Mouse (Mus musculus): ENCODE data around the gene Mfsd7a. TPM values are rescaled to one million over a fixed set of nuclear protein-coding genes. Genes with fewer than 3 reads are reported as not detected.

Mfsd7a gene
- polyA plus RNA-seq, 1 experiment = 3.8 TPM

DNA sequence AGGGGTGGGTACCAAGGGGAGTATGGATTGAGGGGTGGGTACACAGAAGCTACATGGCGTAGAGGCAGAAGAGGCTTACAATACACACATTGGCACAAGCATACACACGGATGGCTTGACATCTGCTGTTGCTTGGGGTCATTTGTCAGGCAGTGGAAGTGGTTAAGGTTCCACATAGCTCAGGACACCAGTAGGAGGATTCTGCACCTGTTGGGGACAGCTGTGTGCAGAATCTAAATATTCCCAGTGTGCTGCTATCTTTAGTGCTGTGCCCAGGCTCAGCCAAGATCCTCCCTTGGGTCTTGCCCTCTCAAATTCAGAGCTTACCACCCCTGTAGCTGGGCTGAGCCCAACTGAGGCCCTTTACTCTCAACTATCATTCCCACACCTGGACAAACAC is 12.6 kb downstream of the Mfsd7a start:
- no peak for TF ChIP-seq POLR2A (IDR thresholded peaks at IDR 0.05; ENCODE audit: control insufficient read depth, extremely low read depth, insufficient read depth, low read length, poor library complexity)
- TF ChIP-seq CTCF (IDR thresholded peaks at IDR 0.05; ENCODE audit: borderline replicate concordance, control insufficient read depth, extremely low read depth, insufficient read depth, low read length, poor library complexity) = no peak
- Histone ChIP-seq H3K36me3 (ENCODE audit: control insufficient read depth, insufficient read depth, low read length) (0 out of 2 replicates have a peak, but pooled peaks cover 8% of the 10 kb centered on the region), H3K27me3 (ENCODE audit: control insufficient read depth, insufficient read depth, low read length) (no peaks in the 10 kb centered on the region), H3K4me1 (replicated peaks; ENCODE audit: control insufficient read depth, insufficient read depth, low read length) (peaks cover 13% of the 10 kb centered on the region), H3K4me3 (ENCODE audit: control insufficient read depth, insufficient read depth, low read length) (no peak overlapping the region), H3K27ac (ENCODE audit: control insufficient read depth, insufficient read depth, low read length) (no peak overlapping the region)
- 75% methylated on average over 2 of the region's 2 CpGs for WGBS
- no peak for DNase-seq

DNA sequence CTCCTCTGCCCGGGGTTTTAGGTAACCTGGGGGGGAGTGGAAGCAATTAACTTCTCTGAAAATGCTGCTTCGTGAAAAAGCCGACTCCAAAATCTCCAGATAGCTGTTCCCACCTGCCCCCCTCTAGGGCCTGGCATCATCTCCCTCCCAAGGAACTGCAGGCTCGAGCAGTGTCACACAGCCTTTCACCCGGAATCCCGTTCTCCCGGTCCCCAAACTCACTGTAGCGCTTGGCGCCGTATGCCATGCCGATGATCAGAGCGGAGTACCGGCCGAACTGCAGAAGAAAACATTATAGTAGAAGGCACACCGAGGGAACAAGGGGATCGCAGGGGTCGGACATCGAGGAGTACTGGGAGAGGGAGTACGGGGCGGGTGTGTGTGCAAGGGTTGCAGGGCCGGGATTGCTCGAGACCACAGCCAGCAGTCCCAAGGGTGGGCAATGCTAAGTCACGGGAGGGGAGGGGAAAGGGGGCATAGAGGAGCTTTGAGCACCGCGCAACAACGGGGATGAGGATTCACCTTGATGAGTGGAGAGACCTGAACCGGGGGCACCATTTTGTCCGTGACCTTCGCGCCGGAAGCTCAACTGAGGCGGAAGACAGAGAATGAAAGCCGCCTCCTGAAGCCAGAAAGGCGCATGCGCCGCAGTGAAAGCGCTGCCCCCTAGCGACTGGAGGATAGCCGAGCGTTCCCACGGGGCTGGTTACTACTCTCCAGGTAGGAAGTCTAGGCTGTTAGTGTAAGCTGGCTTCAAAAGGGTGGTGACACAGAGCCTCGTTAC is 14.7 kb downstream of the Mfsd7a start, which contains the start of gene Atp5k:
Gene Atp5k (minus strand): TSS at position 645 of the 784 bp plus-strand sequence.
- peaks cover 13% of the 10 kb centered on the region for H3K4me1 ChIP-seq (replicated peaks; ENCODE audit: control insufficient read depth, insufficient read depth, low read length)
- H3K27me3 ChIP-seq (ENCODE audit: control insufficient read depth, insufficient read depth, low read length) = no peaks in the 10 kb centered on the region
- peak within 1 kb of the TSS; percentile 97 for H3K4me3 ChIP-seq (ENCODE audit: control insufficient read depth, insufficient read depth, low read length)
- TF ChIP-seq POLR2A (IDR thresholded peaks at IDR 0.05; ENCODE audit: control insufficient read depth, extremely low read depth, insufficient read depth, low read length, poor library complexity) (peak; percentile 57), CTCF (IDR thresholded peaks at IDR 0.05; ENCODE audit: borderline replicate concordance, control insufficient read depth, extremely low read depth, insufficient read depth, low read length, poor library complexity) (peak; percentile 85)
- no peak within 1 kb of the TSS for H3K27ac ChIP-seq (ENCODE audit: control insufficient read depth, insufficient read depth, low read length)
- DNase-seq = peak; percentile 95
- peaks cover 19% of the 10 kb centered on the region; the same call in 1 of the 2 replicates for H3K36me3 ChIP-seq (ENCODE audit: control insufficient read depth, insufficient read depth, low read length)
- under 1% methylated on average over 42 of the region's 42 CpGs for WGBS

DNA sequence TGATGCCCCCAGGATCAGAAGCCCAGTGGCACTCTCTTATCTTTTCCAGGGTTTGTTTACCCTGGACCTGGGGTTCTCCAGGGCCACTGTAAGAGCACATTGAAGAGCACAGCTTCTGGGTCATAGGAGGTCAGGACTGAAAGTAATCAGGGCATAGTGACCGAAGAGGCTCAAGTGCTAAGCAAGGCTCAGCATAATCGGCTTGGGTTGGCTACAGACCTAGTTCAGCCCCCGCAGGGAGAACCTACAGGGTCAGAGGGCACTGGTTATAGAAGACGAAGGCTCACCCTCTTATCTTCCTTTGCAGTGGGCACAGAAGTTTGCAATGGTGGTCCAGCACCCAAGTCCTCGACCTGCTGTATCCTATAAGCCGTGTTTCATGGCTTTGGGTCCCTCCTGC is 17.5 kb downstream of the Mfsd7a start:
- Histone ChIP-seq H3K36me3 (ENCODE audit: control insufficient read depth, insufficient read depth, low read length) (peaks cover 19% of the 10 kb centered on the region; the same call in 1 of the 2 replicates), H3K4me3 (ENCODE audit: control insufficient read depth, insufficient read depth, low read length) (no peak overlapping the region), H3K27me3 (ENCODE audit: control insufficient read depth, insufficient read depth, low read length) (no peaks in the 10 kb centered on the region), H3K27ac (ENCODE audit: control insufficient read depth, insufficient read depth, low read length) (no peak overlapping the region), H3K4me1 (replicated peaks; ENCODE audit: control insufficient read depth, insufficient read depth, low read length) (peaks cover 13% of the 10 kb centered on the region)
- no peak for TF ChIP-seq CTCF (IDR thresholded peaks at IDR 0.05; ENCODE audit: borderline replicate concordance, control insufficient read depth, extremely low read depth, insufficient read depth, low read length, poor library complexity)
- TF ChIP-seq POLR2A (IDR thresholded peaks at IDR 0.05; ENCODE audit: control insufficient read depth, extremely low read depth, insufficient read depth, low read length, poor library complexity) = no peak
- 99% methylated on average over 6 of the region's 6 CpGs for WGBS
- DNase-seq = no peak

DNA sequence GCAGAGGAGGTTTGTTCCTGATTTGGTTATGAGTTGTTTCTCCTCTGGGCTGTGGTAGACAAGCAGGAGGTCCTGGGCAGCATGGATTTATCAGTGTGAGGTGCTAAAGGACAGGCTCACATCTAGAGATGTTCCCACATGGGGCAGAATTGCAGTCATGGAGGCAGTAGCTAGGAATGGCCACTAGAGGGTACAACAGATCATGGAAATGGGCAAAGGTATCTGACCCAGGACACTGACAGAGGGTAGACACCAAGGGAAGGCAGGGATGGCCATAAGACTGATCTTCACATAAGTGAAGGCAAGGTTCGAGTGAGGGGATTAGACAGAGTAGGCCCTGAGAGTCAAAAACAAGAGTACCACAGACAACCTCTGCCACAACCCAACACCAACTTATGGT is 21.5 kb downstream of the Mfsd7a start:
- H3K4me1 ChIP-seq (replicated peaks; ENCODE audit: control insufficient read depth, insufficient read depth, low read length) = no peaks in the 10 kb centered on the region
- H3K4me3 ChIP-seq (ENCODE audit: control insufficient read depth, insufficient read depth, low read length) = no peak overlapping the region
- peaks cover 15% of the 10 kb centered on the region; the same call in 1 of the 2 replicates for H3K36me3 ChIP-seq (ENCODE audit: control insufficient read depth, insufficient read depth, low read length)
- H3K27me3 ChIP-seq (ENCODE audit: control insufficient read depth, insufficient read depth, low read length) = no peaks in the 10 kb centered on the region
- no peak overlapping the region for H3K27ac ChIP-seq (ENCODE audit: control insufficient read depth, insufficient read depth, low read length)
- TF ChIP-seq CTCF (IDR thresholded peaks at IDR 0.05; ENCODE audit: borderline replicate concordance, control insufficient read depth, extremely low read depth, insufficient read depth, low read length, poor library complexity) = no peak
- TF ChIP-seq POLR2A (IDR thresholded peaks at IDR 0.05; ENCODE audit: control insufficient read depth, extremely low read depth, insufficient read depth, low read length, poor library complexity) = no peak
- WGBS = 72% methylated on average over 1 of the region's 1 CpGs
- peak; percentile 54 for DNase-seq

DNA sequence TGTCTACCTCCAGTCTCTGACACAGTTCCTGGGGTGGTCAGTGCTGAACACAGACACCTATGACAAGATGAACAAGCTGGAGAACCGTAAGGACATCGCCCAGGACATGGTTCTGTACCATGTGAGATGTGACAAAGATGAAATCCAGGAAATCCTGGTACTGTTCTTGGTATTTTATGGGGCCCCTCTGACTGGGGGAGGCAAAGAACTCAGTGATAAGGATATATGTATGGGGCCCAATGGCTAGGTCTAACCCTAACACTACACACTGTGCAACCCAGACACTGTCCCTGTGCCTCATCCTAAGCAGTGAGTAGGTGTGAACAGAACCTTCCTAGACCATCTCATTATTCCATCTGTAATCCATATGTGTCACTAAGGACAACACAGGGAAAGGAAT is 25.3 kb downstream of the Mfsd7a start:
- DNase-seq = no peak
- WGBS = 95% methylated on average over 2 of the region's 2 CpGs
- H3K27ac ChIP-seq (ENCODE audit: control insufficient read depth, insufficient read depth, low read length) = no peak overlapping the region
- no peaks in the 10 kb centered on the region for H3K4me1 ChIP-seq (replicated peaks; ENCODE audit: control insufficient read depth, insufficient read depth, low read length)
- H3K4me3 ChIP-seq (ENCODE audit: control insufficient read depth, insufficient read depth, low read length) = no peak overlapping the region
- no peaks in the 10 kb centered on the region for H3K36me3 ChIP-seq (ENCODE audit: control insufficient read depth, insufficient read depth, low read length)
- TF ChIP-seq CTCF (IDR thresholded peaks at IDR 0.05; ENCODE audit: borderline replicate concordance, control insufficient read depth, extremely low read depth, insufficient read depth, low read length, poor library complexity) = no peak
- no peak for TF ChIP-seq POLR2A (IDR thresholded peaks at IDR 0.05; ENCODE audit: control insufficient read depth, extremely low read depth, insufficient read depth, low read length, poor library complexity)
- no peaks in the 10 kb centered on the region for H3K27me3 ChIP-seq (ENCODE audit: control insufficient read depth, insufficient read depth, low read length)

DNA sequence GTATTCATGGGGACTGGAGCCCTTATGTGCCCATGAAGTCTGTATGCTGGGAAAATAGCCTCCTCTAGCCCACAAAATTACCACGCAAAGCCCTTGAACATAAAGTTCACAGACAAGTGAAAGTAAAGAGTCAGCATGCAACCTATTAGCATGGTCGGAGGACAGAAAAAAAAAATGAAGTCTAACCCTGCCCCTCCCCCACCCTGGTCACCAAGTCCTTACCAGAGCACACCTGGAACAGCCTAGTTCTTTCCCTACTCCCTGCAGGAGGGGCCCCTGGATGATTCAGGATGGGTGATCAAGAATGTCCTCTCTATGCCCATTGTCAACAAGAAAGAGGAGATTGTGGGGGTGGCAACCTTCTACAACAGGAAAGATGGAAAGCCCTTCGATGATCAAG is 25.9 kb downstream of the Mfsd7a start:
- no peak overlapping the region for H3K4me3 ChIP-seq (ENCODE audit: control insufficient read depth, insufficient read depth, low read length)
- DNase-seq = no peak
- H3K36me3 ChIP-seq (ENCODE audit: control insufficient read depth, insufficient read depth, low read length) = no peaks in the 10 kb centered on the region
- 69% methylated on average over 3 of the region's 3 CpGs for WGBS
- no peaks in the 10 kb centered on the region for H3K27me3 ChIP-seq (ENCODE audit: control insufficient read depth, insufficient read depth, low read length)
- TF ChIP-seq CTCF (IDR thresholded peaks at IDR 0.05; ENCODE audit: borderline replicate concordance, control insufficient read depth, extremely low read depth, insufficient read depth, low read length, poor library complexity) = no peak
- TF ChIP-seq POLR2A (IDR thresholded peaks at IDR 0.05; ENCODE audit: control insufficient read depth, extremely low read depth, insufficient read depth, low read length, poor library complexity) = no peak
- H3K27ac ChIP-seq (ENCODE audit: control insufficient read depth, insufficient read depth, low read length) = no peak overlapping the region
- H3K4me1 ChIP-seq (replicated peaks; ENCODE audit: control insufficient read depth, insufficient read depth, low read length) = no peaks in the 10 kb centered on the region

Measured in thymus, adult 2 months (tissue).